Mouse (Mus musculus): ENCODE measurements around the gene Akap13. TPM values are rescaled to one million over a fixed set of nuclear protein-coding genes. Genes with fewer than 3 reads are reported as not detected.

Akap13 gene
- polyA plus RNA-seq, 1 experiment from 2014 or later, result 66.3 TPM

- WGBS (ENCODE audit: missing documents), result 94% methylated on average over 6 of the region's 6 CpGs
Observed at GRCm38 (mm10) chr7:75520531-75520930, 65.2 kb downstream of the Akap13 start.

GRCm38 (mm10) chr7:75521199-75521598 lies 65.9 kb downstream of the Akap13 start:
- Histone ChIP-seq H3K36me3 (ENCODE audit: inconsistent target) (no peaks in the 10 kb centered on the region), H3K79me2 (ENCODE audit: inconsistent target) (no peaks in the 10 kb centered on the region), H3K4me3 (ENCODE audit: inconsistent target) (no peak overlapping the region), H3K27ac (no peak overlapping the region)
- 93% methylated on average over 3 of the region's 3 CpGs for WGBS (ENCODE audit: missing documents)

More at GRCm38 (mm10) chr7:75520531-75520930, 65.2 kb downstream of the Akap13 start:
- Histone ChIP-seq H3K36me3 (ENCODE audit: inconsistent target) (no peaks in the 10 kb centered on the region), H3K4me3 (ENCODE audit: inconsistent target) (no peak overlapping the region), H3K27ac (no peak overlapping the region), H3K79me2 (ENCODE audit: inconsistent target) (no peaks in the 10 kb centered on the region)

GRCm38 (mm10) chr7:75522226-75522625 lies 66.9 kb downstream of the Akap13 start:
- H3K27ac ChIP-seq, result no peak overlapping the region
- no peaks in the 10 kb centered on the region for H3K79me2 ChIP-seq (ENCODE audit: inconsistent target)
- 100% methylated on average over 3 of the region's 3 CpGs for WGBS (ENCODE audit: missing documents)
- H3K36me3 ChIP-seq (ENCODE audit: inconsistent target), result no peaks in the 10 kb centered on the region
- H3K4me3 ChIP-seq (ENCODE audit: inconsistent target), result no peak overlapping the region

DNA sequence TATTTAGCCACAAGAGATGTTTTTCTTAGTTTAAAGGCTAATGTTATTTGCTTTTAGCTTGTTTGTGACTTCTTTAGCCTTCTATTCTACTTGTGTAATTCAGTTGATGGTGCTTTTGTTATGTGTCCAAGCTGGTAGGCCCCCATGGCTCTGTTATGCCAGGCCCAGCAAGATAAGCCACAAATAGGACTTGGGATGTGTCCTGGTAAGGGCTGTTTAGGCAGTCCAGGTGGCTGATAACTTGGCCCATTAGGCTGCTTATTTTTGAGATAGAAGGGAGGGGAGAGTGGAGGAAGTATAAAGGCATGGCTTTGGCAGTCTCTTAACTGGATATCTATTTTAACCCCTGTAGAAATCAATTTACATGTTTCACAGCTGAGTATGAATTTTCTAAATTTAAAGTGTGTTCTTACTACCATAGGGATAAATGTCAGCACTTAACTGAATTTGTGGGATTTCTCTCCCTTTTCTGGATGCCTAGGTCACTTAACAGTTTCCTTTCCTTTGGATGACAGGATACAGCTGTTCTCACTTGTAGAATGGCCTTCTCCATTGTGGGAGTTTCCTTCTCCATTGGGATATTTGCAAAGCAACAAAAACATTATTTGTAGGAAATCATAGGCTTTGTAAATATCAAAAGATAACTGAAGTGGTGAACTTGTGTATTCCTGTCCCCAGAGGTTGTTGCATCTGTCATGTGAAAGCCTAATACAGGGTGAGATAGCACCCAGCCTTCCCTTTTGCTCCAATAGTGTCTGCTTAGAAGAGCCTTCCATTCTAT lies 69.6 kb downstream of the Akap13 start:
- H3K36me3 ChIP-seq (ENCODE audit: inconsistent target), result no peaks in the 10 kb centered on the region
- H3K4me3 ChIP-seq (ENCODE audit: inconsistent target), result no peak overlapping the region
- no peaks in the 10 kb centered on the region for H3K79me2 ChIP-seq (ENCODE audit: inconsistent target)
- H3K27ac ChIP-seq, result no peak overlapping the region

DNA sequence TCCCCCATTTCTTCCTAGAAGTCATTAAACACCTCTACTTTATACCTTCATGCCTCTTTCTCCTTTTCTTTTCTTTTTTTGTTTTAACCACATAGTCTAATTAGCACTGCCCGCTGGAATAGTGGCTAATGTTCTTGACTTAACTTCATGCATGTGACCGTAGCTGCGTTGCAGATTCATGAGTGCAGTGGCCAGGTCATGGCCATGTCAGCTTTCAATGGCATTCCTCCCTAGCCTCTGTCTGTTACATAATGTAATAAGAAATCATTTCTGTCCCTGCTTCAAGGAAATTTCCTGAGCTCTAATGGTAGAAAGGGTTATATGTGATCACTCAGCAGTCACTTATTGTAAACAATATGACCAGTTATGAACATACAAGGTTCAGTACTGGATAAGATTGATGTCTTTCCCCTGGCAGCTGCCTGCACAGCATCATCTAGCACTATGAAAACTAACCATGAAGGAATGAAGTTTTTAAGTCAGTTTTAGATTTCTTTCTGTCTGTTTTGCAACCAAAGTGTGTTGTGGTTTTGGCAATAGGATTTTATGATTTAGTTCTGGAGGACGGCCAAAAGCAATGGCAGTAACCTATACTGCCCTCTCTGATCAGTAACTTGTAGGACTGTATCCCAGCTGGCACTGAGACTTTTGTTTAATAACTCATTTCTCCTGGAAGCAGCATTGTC lies 70.5 kb downstream of the Akap13 start:
- Histone ChIP-seq H3K79me2 (ENCODE audit: inconsistent target) (no peaks in the 10 kb centered on the region), H3K4me3 (ENCODE audit: inconsistent target) (no peak overlapping the region), H3K36me3 (ENCODE audit: inconsistent target) (no peaks in the 10 kb centered on the region), H3K27ac (no peak overlapping the region)
- WGBS (ENCODE audit: missing documents), result 84% methylated on average over 4 of the region's 4 CpGs

DNA sequence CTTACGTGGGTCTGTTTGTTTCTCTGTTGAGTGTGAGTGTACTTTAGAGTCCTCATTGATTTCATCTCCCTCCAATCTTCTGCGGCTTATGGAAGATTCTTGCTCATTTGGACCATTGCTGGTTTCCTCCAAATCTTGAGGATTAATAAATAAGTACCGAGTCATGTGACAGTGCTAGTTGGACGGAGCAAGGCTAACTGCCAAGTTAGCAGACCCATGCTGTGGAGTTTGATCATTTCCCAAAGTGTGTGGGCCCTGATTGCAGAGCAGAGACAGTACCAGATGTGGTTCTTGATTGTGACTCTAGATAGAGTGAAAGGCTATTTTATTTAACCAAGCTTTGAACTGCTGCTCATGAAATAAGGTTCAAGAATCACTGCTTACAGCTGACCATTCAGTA lies 73.4 kb downstream of the Akap13 start:
- Histone ChIP-seq H3K36me3 (ENCODE audit: inconsistent target) (no peaks in the 10 kb centered on the region), H3K27ac (no peak overlapping the region), H3K79me2 (ENCODE audit: inconsistent target) (no peaks in the 10 kb centered on the region), H3K4me3 (ENCODE audit: inconsistent target) (no peak overlapping the region)
- 93% methylated on average over 4 of the region's 4 CpGs for WGBS (ENCODE audit: missing documents)

DNA sequence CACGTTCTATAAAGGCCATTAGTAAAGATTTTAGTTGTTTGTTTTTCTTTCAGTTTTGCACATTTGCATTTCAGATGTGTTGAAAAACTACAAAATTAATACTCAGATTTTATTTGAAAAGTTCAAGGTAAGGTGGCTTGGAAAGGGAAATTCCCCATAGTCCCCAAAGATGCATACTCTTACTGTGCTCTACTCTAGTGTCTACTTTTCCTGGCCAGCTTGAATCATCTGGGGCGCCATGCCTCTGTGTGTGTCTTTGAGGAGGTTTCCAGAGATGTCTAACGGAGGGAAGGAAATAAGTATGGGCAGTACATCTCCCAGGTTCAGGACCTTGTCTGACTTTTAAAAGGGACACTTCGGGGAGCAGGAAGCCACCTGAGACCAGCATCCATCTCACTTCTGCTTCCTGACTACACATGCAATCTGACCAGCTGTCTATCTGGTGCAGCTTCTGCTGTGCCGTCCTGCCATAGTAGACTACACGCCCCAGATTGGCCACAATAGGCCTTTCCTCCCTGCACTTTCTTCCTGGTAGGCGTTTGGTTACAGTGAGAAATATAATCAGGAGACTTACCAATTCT lies 74.6 kb downstream of the Akap13 start:
- H3K27ac ChIP-seq, result no peak overlapping the region
- H3K4me3 ChIP-seq (ENCODE audit: inconsistent target), result no peak overlapping the region
- H3K36me3 ChIP-seq (ENCODE audit: inconsistent target), result no peaks in the 10 kb centered on the region
- H3K79me2 ChIP-seq (ENCODE audit: inconsistent target), result no peaks in the 10 kb centered on the region
- WGBS (ENCODE audit: missing documents), result 65% methylated on average over 7 of the region's 7 CpGs

GRCm38 (mm10) chr7:75530642-75531041 lies 75.3 kb downstream of the Akap13 start:
- 91% methylated on average over 3 of the region's 3 CpGs for WGBS (ENCODE audit: missing documents)
- Histone ChIP-seq H3K27ac (no peak overlapping the region), H3K36me3 (ENCODE audit: inconsistent target) (no peaks in the 10 kb centered on the region), H3K4me3 (ENCODE audit: inconsistent target) (no peak overlapping the region), H3K79me2 (ENCODE audit: inconsistent target) (no peaks in the 10 kb centered on the region)

- no peak overlapping the region for H3K27ac ChIP-seq
- no peak overlapping the region for H3K4me3 ChIP-seq (ENCODE audit: inconsistent target)
- no peaks in the 10 kb centered on the region for H3K36me3 ChIP-seq (ENCODE audit: inconsistent target)
- no peaks in the 10 kb centered on the region for H3K79me2 ChIP-seq (ENCODE audit: inconsistent target)
- WGBS (ENCODE audit: missing documents), result 96% methylated on average over 5 of the region's 5 CpGs
Observed at GRCm38 (mm10) chr7:75533079-75533478, 77.7 kb downstream of the Akap13 start.

DNA sequence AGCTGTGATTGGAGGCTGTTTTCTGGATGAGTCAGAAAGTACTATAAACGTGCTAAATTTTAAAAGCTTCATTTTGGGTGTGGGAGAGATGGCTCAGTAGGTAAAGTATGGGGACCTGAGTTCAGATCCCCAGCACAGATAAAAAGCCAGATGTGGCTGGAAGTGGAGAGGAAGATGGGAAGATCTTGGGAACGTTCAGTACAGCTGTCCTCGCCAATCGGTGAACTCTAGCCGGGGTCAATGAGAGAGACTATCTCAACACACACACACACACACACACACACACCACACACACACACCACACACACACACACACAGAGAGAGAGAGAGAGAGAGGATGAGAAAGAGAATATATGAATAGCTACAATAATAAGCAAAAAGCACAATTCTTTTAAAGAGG lies 81.0 kb downstream of the Akap13 start:
- no peaks in the 10 kb centered on the region for H3K36me3 ChIP-seq (ENCODE audit: inconsistent target)
- H3K79me2 ChIP-seq (ENCODE audit: inconsistent target), result no peaks in the 10 kb centered on the region
- H3K4me3 ChIP-seq (ENCODE audit: inconsistent target), result no peak overlapping the region
- H3K27ac ChIP-seq, result no peak overlapping the region
- WGBS (ENCODE audit: missing documents), result 97% methylated on average over 5 of the region's 5 CpGs

DNA sequence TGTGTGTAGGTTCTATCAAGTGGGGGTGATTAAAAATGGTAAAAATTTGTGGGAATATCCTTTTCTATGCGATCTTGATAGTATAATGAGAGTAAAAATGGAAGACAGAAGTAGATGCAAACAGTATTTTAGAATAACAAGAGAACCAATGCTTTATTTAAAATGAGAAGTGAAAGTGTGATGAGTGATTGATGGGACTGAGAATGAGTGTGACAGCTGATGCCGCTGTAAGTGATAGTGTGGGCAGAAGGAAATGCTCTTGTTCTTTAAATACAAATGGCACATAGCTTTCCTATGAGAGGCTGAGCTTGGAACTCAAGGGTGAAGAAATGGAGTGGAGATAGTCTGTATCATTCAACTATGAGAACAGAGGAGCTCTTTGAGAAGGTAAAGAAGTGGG lies 82.2 kb downstream of the Akap13 start:
- H3K4me3 ChIP-seq (ENCODE audit: inconsistent target), result no peak overlapping the region
- 39% methylated on average over 2 of the region's 2 CpGs for WGBS (ENCODE audit: missing documents)
- H3K36me3 ChIP-seq (ENCODE audit: inconsistent target), result no peaks in the 10 kb centered on the region
- no peaks in the 10 kb centered on the region for H3K79me2 ChIP-seq (ENCODE audit: inconsistent target)
- H3K27ac ChIP-seq, result no peak overlapping the region

DNA sequence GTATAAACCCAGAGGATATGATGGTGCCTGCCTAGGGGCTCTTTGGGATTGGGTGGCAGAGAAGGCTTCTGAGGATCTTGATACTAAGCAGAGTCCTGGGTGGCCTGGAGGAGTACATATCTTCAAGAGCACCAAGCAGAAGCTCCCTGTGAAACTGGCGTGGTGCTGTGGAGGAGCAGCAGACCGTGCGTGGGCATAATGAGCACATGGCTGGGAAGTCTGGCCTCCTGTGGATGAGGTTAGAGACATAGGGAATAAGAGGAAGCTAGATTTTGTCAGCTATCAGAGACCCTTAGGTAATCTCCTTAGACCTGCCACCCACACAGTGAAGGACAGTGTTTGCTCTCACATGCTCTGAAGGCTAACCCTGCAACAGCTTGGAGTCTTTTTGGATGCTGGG lies 83.2 kb downstream of the Akap13 start:
- Histone ChIP-seq H3K79me2 (ENCODE audit: inconsistent target) (no peaks in the 10 kb centered on the region), H3K4me3 (ENCODE audit: inconsistent target) (no peak overlapping the region), H3K27ac (no peak overlapping the region), H3K36me3 (ENCODE audit: inconsistent target) (no peaks in the 10 kb centered on the region)
- WGBS (ENCODE audit: missing documents), result 98% methylated on average over 3 of the region's 3 CpGs

- Histone ChIP-seq H3K4me3 (ENCODE audit: inconsistent target) (no peak overlapping the region), H3K79me2 (ENCODE audit: inconsistent target) (no peaks in the 10 kb centered on the region), H3K27ac (no peak overlapping the region), H3K36me3 (ENCODE audit: inconsistent target) (no peaks in the 10 kb centered on the region)
- 97% methylated on average over 3 of the region's 3 CpGs for WGBS (ENCODE audit: missing documents)
Observed at GRCm38 (mm10) chr7:75539168-75539567, 83.8 kb downstream of the Akap13 start.

- no peaks in the 10 kb centered on the region for H3K79me2 ChIP-seq (ENCODE audit: inconsistent target)
- no peaks in the 10 kb centered on the region for H3K36me3 ChIP-seq (ENCODE audit: inconsistent target)
- 90% methylated on average over 3 of the region's 3 CpGs for WGBS (ENCODE audit: missing documents)
- no peak overlapping the region for H3K27ac ChIP-seq
- no peak overlapping the region for H3K4me3 ChIP-seq (ENCODE audit: inconsistent target)
Observed at GRCm38 (mm10) chr7:75549856-75550255, 94.5 kb downstream of the Akap13 start.

DNA sequence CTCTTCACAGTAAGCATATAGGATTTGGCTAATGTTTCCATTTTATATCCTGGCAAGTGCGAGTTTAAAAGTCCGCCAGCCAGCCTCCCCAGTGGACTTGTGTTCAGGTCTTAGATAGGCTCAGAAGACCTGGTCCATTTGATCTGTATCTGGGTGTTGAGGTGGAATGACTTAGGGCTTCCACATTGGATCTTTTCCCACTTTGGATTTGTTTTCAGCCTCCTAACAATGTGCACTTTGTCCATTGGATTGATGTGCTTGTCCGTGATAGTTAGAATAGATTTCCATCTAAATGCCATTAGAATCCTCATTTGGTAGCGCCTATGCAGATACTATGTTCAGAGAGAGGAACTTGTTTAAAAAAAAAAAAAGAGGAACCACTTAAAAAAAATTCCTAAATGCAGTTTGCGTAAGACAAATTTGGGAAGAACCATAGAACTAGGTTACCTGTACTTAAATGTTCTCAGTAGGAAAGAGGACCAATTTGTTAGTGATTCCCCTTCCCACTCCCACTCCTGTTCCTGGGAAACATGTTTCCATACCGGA lies 95.5 kb downstream of the Akap13 start:
- Histone ChIP-seq H3K79me2 (ENCODE audit: inconsistent target) (no peaks in the 10 kb centered on the region), H3K36me3 (ENCODE audit: inconsistent target) (no peaks in the 10 kb centered on the region), H3K4me3 (ENCODE audit: inconsistent target) (no peak overlapping the region), H3K27ac (no peak overlapping the region)
- WGBS (ENCODE audit: missing documents), result 53% methylated on average over 6 of the region's 6 CpGs

Data from macrophage (primary cell).